Mouse (Mus musculus): Measurements from ENCODE around the gene Sf3b6.
"Not testable (repeated sequence)": the region's sequence is repeated elsewhere in the genome, so short reads cannot be mapped to it uniquely, and the experiment has no call there.

The Sf3b6 gene

DNA sequence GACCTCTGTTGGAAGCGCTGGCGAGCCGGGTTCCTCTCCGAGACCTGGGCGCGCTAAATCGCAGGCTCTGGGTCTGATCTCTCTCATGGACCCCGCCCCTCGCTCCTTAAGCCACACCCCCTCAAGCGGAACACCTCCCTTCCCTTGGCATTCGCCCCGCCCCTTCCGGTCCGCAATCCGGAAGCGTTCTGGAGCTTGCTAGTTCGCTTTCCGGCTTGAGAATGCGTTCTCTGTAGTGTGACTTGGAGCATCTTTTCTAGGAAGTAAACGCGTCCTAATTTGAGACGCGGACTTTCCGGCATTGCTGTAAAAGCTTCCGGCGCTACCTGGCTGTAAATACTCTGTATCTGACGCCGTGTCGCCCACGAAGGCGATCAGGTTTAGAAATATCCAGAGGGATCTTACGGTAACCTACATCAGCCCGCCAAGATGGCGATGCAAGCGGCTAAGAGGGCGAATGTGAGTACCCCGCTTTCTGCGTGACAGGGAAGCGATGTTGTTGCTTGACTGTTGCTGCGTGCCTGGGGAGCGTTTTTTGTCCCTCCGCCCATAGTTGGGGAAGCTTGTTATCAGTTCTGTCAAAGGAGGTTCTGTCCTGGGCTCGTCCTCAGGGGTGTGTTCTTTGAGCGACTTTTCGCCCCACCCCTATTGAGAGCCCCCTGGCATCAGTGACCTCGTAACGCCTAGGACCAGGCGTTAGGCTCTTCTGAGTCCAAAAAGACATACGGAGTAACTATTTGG, at the start of gene Sf3b6:
Gene Sf3b6 (plus strand): TSS at position 184 of the 741 bp plus-strand sequence.
- DNase-seq (ENCODE audit: extremely low spot score, low read depth, low spot score): peak; percentile 85

DNA sequence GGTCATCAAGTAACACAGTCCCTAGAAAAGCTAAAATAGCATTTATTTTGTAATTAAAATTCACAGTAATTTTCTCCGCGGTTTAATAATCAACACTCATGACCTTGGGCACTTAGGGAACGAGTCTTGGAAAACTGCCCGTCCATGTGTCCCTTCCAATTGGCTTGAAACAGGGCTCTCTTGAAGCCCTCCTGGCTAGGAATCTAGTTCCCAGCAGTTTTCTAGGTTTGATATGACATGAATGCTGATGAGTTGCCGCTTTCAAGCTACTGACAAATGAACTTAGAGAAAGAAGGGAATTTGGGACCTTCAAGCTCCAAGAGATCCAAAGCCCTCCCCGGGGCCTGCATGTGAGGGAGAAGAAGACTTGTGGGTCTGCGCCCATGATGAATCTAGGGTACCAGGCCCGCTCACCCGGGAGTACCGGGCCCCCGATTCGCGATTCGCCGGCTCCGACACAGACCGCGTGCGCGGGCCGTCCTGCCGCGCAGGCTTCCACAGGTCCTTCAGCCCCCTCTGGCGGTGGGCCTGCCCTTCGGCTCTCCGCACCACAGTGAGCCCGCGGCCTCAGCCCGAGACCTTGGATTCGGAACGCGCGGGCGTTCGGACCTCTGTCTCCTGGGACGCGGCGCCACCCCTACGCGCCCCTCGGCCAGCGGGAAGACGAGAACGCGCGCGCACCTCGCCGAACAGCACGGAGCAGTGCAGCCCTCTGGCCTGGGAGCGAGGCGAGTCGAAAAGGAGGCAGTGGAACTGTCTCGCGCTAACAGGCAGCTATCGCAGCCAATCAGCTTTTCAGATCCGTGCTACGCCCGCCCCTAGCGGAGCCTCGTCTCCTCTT, 48.6 kb upstream of the Sf3b6 start, which contains the start of the genes Pfn4 and Fam228b:
Gene Pfn4 (plus strand): TSS at position 531 of the 841 bp plus-strand sequence.
Gene Fam228b (minus strand): TSS at position 776 of the 841 bp plus-strand sequence.
- peak; percentile 77 for DNase-seq (ENCODE audit: extremely low spot score, low read depth, low spot score)

DNA sequence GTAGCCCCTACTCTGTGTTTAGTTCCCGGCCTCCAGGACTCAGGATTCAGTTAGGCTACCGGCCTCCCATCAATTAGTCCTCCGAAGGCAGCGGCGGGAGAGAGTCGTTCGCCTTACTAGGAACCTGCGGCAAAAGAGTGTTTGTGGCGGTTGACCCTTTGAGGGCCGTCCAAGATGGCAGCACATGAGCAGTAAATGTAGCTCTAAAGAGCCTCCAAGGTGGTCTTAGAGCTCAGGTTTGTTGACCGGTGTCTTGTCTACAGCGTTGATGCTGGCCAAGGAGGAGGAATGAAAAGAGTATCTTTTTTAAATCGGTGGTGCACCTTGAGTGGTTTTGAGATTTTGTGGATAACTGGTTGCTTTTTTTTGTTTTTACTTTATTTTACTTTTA, 48.0 kb upstream of the Sf3b6 start:
- no peak for DNase-seq (ENCODE audit: extremely low spot score, low read depth, low spot score)

DNA sequence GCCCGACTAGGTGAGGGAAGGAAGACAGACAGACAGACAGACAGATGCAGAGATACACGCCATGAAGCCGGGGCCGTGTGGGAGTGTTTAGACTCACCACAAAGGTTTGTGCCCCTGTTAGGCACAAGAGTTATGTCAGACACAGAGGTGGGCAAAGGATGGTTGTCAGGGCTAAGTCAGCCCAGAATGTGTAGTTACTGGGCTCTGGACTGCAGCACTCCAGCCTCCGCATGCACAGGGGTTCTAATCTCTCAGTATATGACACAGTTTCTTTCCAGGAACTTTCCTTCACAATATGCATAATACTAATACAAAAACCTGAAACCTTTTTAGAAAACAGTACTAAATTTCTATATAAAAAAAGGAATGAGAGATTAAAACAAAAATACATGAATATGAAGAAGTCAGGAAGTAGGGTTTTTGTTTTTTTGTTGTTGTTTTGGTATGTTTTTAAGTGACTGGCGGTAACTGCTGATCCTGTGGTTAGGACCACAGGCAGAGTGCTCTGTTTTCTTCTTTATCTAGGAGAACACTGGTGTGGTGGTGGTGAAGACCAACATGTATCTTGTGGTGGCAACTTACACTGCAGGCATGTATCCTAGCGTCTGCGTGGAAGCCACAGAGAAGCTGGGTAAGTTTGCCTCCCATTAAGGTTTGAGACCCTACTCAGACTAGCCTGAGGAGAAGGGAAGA, 42.3 kb upstream of the Sf3b6 start:
- no peak for DNase-seq (ENCODE audit: extremely low spot score, low read depth, low spot score)

DNA sequence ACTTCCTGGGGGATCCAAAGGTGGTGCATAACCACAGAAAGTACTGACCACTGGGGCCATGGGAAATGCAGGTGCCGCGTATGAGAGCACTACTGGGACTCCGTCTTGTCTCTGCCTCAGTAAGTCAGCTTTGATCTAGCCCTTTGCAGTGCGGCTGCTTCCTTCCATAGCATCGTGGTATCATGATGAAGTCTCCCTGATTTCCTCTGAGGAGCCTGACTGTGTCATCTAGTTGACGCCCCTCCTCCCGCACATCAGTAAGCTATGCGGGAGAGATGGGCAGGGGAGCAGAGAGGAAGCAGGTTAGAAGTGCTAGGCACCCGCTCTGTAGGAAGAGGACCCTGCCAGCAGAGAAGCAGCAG, 41.8 kb upstream of the Sf3b6 start:
- DNase-seq (ENCODE audit: extremely low spot score, low read depth, low spot score): no peak

DNA sequence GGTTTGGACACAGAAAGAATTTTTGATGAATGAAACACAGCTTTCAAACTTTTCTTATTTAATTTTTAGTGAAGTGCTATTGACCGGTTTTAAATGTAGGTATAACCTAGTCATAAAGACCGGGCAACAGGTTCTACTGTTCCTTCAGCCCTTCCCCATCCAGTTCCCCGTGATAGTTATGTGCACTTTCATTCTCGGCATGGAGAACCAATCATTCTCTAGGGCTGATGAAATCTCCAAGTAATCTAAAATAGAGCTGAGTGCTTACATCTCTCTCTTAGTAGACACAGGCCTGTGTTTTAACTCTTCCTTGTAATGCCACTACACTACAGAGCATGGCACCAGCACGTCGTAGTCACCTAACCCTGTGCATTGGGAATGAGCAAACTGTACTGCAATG, 39.6 kb upstream of the Sf3b6 start:
- no peak for DNase-seq (ENCODE audit: extremely low spot score, low read depth, low spot score)

DNA sequence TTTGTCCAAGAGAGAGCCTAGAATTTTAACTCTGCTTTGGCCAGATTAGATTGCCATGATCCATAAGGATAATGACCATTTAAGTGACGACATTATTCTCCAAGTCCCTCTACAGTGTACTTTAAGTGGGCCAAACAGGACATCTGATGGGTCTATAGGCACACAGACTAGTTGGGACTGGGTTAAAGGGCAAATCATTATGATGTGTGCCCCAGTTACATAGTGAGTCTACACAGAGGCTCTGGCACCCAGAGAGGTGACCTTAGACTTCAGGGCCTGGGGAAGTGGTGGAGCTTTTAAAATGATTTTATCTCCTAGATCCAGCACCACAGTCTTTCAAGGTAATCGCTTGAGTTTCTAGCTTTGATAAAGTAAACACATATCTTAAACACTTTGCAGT, 37.1 kb upstream of the Sf3b6 start:
- no peak for DNase-seq (ENCODE audit: extremely low spot score, low read depth, low spot score)

DNA sequence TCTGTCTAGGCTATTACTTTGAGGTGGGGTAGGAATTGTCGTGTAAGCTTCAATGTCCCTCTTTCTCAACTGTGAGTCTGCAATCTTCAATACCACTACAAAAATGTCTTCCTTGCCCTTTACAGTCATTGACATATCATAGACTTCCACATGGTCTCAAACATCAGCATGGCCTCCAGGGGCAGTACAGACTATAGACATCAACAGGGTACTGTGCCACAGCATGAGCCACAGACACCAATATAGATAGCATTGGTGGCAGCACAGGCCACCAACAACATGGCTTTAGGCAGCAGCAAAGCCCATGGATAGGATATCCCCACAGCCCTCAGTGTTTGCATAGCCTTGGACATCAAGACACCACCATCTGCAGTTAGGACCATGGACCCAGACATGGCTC, 36.1 kb upstream of the Sf3b6 start:
- DNase-seq (ENCODE audit: extremely low spot score, low read depth, low spot score): no peak

DNA sequence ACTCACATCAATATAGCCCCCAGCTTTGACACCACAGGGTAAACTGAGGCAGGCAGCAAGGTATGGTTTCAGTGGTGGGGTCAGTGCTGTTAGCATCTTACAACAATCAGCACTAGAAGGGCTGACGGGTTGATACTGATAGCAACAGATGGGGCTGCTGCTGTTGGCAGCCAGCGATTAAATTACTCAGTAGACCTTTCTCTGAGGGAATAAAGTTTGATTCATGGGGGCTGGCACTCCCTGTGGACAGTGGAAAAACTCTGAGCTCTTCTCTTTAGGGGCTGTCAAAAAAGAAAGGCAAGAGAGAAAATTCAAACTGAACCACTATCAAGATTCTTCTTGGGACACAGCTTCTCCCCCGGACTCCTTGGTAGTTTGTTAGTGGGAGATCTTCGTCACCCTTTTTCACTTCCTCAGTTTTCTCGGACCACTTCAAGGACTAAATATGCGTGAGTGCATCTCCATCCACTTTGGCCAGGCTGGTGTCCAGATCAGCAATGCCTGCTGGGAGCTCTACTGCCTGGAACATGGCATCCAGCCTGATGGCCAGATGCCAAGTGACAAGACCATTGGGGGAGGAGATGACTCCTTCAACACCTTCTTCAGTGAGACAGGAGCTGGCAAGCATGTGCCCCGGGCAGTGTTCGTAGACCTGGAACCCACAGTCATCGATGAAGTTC, 35.5 kb upstream of the Sf3b6 start:
- not testable (repeated sequence) for DNase-seq (ENCODE audit: extremely low spot score, low read depth, low spot score)

DNA sequence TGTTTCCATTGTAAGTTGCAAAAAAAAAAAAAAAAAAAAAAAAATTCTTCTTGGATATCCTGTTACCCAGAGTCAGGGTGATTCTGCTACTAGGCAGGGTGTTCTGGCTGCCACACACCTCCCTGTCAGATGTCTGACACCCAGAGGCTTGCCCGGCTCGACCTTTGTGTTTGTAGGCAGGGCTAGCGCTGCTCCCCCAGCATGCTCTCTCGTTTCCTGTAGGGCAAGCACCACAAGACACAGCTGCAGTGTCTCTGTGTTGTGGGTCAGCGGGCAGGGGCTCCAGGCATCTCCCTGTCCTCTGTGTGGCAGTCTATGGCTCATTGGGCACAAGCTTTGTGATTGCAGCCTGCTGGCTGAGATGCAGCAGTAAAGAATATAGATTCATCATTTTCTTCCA, 33.7 kb upstream of the Sf3b6 start:
- DNase-seq (ENCODE audit: extremely low spot score, low read depth, low spot score): no peak

DNA sequence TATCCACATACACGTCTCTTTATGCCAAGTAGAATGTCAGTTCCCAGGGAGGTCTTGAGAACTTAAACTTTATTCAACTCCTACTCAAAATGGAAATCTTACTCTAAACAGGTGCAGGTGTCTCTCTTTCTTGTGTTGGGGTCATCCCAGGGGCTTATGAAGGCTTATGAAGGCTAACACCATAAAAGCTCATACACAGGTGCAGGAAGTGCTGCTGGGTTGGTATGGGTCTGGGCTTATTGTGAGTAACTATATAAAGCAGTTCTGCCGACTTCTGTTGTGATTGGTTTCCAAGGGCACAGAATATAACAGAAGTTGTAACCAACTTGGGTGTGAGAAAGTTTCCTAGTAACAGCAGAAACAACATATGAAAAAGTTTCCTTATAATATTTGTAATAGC, 32.9 kb upstream of the Sf3b6 start:
- no peak for DNase-seq (ENCODE audit: extremely low spot score, low read depth, low spot score)

DNA sequence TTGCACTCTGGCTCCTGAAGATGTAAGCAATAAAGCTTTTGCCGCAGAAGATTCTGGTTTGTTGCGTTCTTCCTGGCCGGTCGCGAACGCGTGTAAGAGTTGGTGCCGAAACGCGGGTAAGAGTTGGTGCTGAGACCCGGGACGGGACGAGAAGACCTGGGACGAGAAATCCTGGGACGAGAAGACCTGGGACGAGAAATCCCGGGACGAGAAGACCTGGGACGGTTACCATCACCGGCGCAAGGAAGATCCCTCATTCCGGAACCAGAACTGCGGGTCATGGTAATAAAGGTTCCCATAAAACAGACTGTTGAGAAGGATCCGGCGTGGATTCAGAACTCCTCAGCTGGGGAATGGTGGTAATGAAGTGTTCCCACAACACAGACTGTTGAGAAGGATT, 29.2 kb upstream of the Sf3b6 start:
- DNase-seq (ENCODE audit: extremely low spot score, low read depth, low spot score): not testable (repeated sequence)

DNA sequence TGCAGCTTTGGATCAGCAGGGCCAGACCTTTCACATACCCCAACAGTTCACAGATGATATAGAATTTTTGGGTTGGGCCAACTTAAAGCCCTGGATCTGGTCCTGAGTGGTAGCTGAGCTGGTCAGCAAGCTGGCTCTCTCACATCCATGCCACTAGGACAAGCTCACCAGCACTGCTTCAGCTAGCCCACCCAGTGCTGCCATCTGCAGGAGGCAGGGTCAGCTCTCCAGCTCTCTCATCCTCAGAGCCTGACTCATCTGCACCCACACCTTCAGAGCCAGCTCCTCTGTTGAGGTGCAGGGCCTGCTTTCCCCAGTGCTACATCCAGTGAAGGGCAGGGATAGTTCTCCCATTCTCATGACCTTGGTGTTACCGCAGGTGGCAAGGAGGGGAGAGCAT, 23.6 kb upstream of the Sf3b6 start:
- DNase-seq (ENCODE audit: extremely low spot score, low read depth, low spot score): no peak

DNA sequence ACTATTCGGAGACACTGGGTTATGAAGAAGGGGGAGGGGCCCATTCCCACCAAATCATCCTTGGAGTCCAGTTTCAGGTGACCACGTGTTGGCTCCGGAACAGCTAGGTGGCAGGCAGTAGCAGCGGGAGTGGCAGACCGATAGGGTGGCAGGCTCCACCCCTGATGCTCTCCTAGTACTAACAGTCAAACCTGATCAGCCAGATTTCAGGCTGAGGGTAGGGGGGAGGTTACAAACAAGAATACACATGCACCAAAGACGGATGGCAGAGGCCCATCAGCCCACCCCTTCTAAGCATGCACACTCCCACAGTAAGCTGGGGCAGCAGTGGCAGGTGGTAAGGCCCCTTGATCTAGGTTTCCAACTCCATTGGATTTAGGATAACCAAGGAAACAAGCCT, 19.9 kb upstream of the Sf3b6 start:
- not testable (repeated sequence) for DNase-seq (ENCODE audit: extremely low spot score, low read depth, low spot score)

DNA sequence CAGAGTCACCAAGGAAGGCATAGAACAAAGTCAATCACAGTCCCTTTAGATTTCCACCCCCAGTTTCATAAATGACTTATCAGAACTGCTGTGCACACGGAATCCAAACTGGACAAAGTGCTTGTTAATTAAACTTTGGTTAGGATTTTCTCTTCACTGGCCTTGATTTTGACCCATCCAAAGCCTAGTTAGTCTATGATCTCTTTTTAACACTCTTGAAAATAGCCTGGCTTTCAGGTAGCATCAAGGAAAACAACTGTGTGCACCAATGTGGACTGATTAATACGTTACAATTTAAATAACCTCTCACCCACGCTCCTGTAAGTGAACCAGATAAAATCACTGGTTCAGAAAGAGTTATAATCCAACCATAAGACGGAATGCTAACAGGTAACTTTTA, 6.3 kb upstream of the Sf3b6 start:
- DNase-seq (ENCODE audit: extremely low spot score, low read depth, low spot score): no peak

DNA sequence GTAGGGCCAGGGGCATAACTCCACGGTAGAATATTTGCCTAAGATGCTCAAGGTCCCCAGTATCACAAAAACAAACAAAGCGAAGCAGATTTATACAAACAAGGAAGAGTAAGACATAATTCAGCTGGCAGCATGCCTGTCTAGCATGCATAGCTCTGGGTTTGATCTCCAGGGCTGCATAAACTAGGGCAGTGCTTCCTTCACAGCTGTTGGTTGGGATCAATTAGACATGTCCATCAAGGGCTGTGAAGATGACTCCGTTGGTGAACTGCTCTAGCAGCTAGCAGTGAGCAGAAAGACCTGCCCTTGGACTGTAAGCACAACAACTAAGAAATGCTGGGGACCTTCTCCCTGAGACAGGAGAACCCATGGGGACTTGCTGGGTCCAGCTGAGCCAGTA, 5.6 kb upstream of the Sf3b6 start:
- no peak for DNase-seq (ENCODE audit: extremely low spot score, low read depth, low spot score)

DNA sequence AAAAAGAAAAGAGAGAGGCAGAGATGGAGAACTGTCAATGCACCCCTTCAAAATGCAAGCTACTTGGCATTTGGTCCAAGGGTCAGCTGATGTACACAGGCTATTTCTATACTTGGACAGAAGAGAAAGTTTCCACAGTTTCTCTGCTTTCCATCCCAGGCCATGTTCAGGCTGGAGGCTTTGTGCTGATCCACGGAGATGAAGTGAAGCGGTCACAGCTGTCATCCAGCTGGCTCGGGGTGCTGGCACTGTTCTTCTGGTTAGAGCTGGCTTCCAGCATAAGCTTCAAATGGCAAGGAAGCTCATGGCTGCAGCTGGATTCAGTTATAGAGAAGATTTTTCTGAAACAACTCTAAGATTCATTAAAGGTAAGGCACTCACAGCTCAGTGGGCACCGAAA, 3.7 kb upstream of the Sf3b6 start:
- DNase-seq (ENCODE audit: extremely low spot score, low read depth, low spot score): no peak

DNA sequence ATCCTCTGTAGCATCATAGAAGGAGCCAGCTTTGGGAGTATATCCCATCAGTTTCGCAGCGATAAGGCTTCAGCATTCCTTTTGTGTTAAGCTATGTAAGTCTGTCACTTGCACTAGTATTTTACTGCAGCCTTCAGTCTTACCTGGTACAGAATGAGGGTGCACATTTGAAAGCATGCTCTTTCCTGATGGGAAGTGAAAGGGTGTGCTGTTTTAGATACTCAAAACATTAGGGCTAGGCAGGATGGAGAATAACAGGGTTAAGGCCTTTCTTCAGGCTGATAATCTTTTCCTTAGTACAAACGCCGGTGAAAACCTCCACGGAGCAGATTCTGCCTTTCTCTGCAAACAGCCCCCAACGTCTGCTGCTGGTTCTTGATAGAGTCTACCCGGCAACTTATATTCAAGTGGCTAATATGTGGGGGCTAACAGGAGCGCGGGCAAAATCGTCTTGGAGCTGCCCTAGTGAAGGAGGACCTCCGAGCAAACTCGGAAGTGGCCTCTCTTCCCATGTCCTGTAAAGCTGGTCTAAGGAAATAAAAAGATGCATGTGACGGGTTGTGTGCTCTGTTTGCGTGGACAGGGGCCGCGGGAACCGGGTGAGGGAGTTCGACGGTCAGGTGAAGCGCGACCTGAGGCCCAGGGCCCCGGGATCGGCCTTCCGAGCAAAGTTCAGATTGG, 524 bp upstream of the Sf3b6 start:
- DNase-seq (ENCODE audit: extremely low spot score, low read depth, low spot score): no peak

DNA sequence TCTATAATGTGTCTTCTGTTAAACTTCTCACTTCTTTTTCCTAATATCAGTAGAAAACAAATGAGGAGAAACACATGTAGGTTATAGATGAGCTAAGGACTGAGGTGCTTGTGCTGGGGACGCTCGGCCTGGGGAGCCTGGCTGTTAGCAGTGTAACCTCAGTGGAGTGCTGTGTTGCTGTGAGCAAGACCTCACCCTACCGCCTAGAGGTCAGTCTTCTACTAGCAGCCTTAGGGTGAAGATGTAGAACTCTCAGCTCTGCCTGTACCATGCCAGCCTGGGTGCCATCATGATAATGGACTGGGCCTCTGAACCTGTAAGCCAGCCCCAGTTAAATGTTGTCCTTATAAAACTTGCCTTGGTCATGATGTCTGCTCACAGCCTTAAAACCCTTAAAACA, 9.9 kb downstream of the Sf3b6 start:
- DNase-seq (ENCODE audit: extremely low spot score, low read depth, low spot score): no peak

DNA sequence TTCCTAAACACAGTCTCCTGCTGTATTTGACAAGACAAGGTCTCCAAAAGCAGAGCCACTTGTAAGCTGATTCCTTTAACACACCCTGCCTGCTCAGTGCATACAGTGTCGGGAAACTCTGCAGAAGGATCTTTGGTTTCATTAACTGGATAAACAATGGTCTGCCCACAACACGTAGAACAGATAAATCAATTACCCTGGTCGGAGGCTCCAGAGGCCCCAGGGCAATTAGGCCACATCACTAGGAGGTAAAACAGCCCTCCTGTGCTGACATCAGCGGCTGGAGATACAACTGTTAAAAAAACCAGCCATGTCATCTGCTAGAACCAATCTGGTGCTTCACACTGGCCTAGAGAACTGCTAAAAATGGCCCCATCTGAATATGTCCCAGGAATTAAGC, 19.6 kb downstream of the Sf3b6 start:
- DNase-seq (ENCODE audit: extremely low spot score, low read depth, low spot score): no peak

DNA sequence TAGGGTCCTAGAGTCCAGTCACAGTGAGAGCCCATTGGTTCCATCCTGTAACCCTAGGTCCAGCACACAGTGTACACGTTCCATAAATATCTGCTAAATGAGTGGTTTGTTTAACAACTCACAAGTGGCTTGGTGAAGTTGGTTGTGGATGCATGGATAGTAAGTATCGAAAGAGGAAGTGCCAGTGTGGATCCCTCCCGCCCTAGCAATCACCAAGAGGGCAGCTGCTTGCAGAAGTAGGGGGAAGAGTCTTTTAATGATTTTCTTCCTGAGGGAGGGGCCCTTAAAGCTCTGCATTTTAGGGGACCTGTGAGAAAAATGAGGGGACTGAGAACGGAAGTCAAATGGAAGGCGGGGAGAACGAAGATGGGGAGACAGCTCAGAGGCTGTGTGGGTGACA, 22.7 kb downstream of the Sf3b6 start:
- no peak for DNase-seq (ENCODE audit: extremely low spot score, low read depth, low spot score)

All from hindlimb bud, embryonic 11.5 days (tissue).